Mouse (Mus musculus) intestine, embryonic 15.5 days (tissue): ENCODE data around the gene Eprs. TPM values are rescaled to one million over a fixed set of nuclear protein-coding genes. Genes with fewer than 3 reads are reported as not detected.

Source experiments
- ATAC-seq: fragments of 200-750 bp; cut with Nextera tagmentation; 2 replicates; pipeline ENCODE4 v1.8.0; 2017; ENCODE audit warnings: moderate TSS enrichment, moderate library complexity
- H3K27ac ChIP-seq: fragments of 300-500 bp; sonication (generic); 2 replicates; pipeline ENCODE4 v1.5.1; 2015; ENCODE audit warnings: mild to moderate bottlenecking, inconsistent platforms
- H3K27me3 ChIP-seq: fragments of 300-500 bp; sonication (generic); replicated peaks from 2 replicates; pipeline ENCODE4 v1.6.1; 2015; ENCODE audit warnings: inconsistent platforms
- H3K36me3 ChIP-seq: fragments of 300-500 bp; sonication (generic); 2 replicates; pipeline ENCODE4 v1.6.1; 2015; ENCODE audit warnings: inconsistent platforms
- H3K4me1 ChIP-seq: fragments of 300-500 bp; sonication (generic); replicated peaks from 2 replicates; pipeline ENCODE4 v1.6.1; 2015; ENCODE audit warnings: inconsistent platforms
- H3K4me2 ChIP-seq: fragments of 300-500 bp; sonication (generic); replicated peaks from 2 replicates; pipeline ENCODE4 v1.6.1; 2015; ENCODE audit warnings: mild to moderate bottlenecking, inconsistent platforms
- H3K4me3 ChIP-seq: fragments of 300-500 bp; sonication (generic); replicated peaks from 2 replicates; pipeline ENCODE4 v1.5.1; 2015; ENCODE audit warnings: inconsistent platforms
- H3K9ac ChIP-seq: fragments of 300-500 bp; sonication (generic); 2 replicates; pipeline ENCODE4 v1.6.1; 2015; ENCODE audit warnings: inconsistent platforms
- H3K9me3 ChIP-seq: fragments of 300-500 bp; sonication (generic); 2 replicates; pipeline ENCODE4 v1.6.1; 2016; ENCODE audit warnings: inconsistent platforms
- WGBS: fragments of 180-500 bp; shearing (Covaris S2); methylation state at CpG from one replicate; pipeline ENCODE4 v1.1.7; 2015; 5-methylcytosine and 5-hydroxymethylcytosine counted together
- polyA plus RNA-seq: library from polyadenylated mRNA; unstranded; fragments of >200 nt; fragmentation: Nextera tagmentation; extraction: Ambion mirVana; gene quantifications from 2 replicates; pipeline ENCODE4 v1.2.1, GENCODE M21; 2015

Gene Eprs
- polyA plus RNA-seq, 1 experiment from 2014 or later, result 164 TPM

DNA sequence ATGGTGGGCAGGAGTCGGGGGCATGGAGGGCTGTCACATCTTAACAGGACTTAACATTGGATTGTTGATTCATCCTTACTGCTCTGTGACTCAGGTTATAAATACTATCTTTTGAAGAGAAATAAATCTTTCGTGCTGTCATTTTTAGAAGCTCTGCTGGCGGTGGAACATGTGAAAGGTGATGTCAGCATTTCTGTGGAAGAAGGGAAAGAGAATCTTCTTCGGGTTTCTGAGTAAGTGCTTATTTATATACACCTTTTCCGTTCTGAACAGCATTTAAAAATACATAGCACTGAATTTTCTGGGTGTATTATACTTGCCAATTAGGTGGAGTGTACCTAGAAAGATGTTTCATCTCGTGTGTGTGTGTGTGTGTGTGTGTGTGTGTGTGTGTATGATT, 4.5 kb downstream of the Eprs start:
- Histone ChIP-seq H3K4me1 (peaks cover 17% of the 10 kb centered on the region), H3K27me3 (no peaks in the 10 kb centered on the region), H3K9ac (no peak overlapping the region), H3K27ac (no peak overlapping the region), H3K4me3 (no peak overlapping the region), H3K36me3 (peaks cover 20% of the 10 kb centered on the region), H3K9me3 (no peaks in the 10 kb centered on the region), H3K4me2 (no peak overlapping the region)
- 80% methylated on average over 6 of the region's 6 CpGs for WGBS
- ATAC-seq, result no peak

GRCm38 (mm10) chr1:185369979-185370378, 7.1 kb downstream of the Eprs start:
- 0 out of 2 replicates have a peak, but pooled peaks have one; percentile 51 for ATAC-seq
- 85% methylated on average over 6 of the region's 6 CpGs for WGBS
- Histone ChIP-seq H3K9me3 (no peaks in the 10 kb centered on the region), H3K4me3 (no peak overlapping the region), H3K27ac (no peak overlapping the region), H3K4me2 (no peak overlapping the region), H3K9ac (no peak overlapping the region), H3K27me3 (no peaks in the 10 kb centered on the region), H3K36me3 (peaks cover 30% of the 10 kb centered on the region), H3K4me1 (peaks cover 8% of the 10 kb centered on the region)

GRCm38 (mm10) chr1:185376390-185376789, 13.5 kb downstream of the Eprs start:
- Histone ChIP-seq H3K36me3 (peaks cover 47% of the 10 kb centered on the region), H3K9ac (no peak overlapping the region), H3K27me3 (no peaks in the 10 kb centered on the region), H3K27ac (no peak overlapping the region), H3K4me2 (no peak overlapping the region), H3K4me3 (no peak overlapping the region), H3K4me1 (no peaks in the 10 kb centered on the region), H3K9me3 (no peaks in the 10 kb centered on the region)
- no peak for ATAC-seq

DNA sequence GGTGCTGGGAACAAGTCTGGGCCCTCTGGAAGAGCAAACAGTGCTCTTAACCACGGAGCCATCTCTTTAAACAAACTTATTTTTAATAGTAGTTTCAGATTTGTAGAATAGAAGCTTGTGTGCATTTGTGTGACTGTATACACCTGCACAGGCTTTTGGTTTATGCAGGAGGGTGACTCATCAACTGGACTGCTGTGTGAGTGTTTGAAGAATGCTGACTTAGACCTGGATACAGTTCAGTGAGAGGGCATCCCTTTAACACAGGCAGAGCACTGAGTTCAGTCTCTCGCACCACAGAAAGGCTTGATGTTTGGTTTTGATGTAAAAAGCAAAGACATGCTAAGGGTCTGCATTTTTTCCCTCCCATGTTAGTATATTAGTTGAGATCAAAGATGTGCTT, 14.6 kb downstream of the Eprs start:
- Histone ChIP-seq H3K4me2 (no peak overlapping the region), H3K27ac (no peak overlapping the region), H3K36me3 (peaks cover 44% of the 10 kb centered on the region), H3K4me1 (no peaks in the 10 kb centered on the region), H3K4me3 (no peak overlapping the region), H3K9me3 (no peaks in the 10 kb centered on the region), H3K27me3 (no peaks in the 10 kb centered on the region), H3K9ac (no peak overlapping the region)
- WGBS, result 86% methylated on average over 2 of the region's 2 CpGs
- ATAC-seq, result no peak

DNA sequence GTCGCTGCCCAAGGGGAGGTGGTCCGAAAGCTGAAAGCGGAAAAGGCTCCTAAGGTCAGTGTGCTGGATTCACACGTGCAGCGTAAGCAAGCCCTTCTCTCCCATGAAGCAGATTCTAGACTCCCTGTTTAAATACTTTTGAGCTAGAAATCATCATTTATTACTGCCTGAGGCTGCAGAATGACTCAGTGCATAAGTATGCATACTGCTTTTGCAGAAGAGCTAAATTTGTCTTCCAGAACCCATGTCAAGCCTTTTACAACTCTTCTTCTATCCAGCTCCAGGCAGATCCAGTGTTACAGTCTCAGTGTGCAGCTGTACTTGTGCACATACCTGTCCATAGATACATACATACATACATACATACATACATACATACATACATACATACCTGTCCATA, 38.8 kb downstream of the Eprs start:
- Histone ChIP-seq H3K36me3 (peaks cover 19% of the 10 kb centered on the region), H3K27me3 (no peaks in the 10 kb centered on the region), H3K4me3 (no peak overlapping the region), H3K4me1 (no peaks in the 10 kb centered on the region), H3K9ac (no peak overlapping the region), H3K4me2 (no peak overlapping the region), H3K27ac (no peak overlapping the region), H3K9me3 (no peaks in the 10 kb centered on the region)
- WGBS, result 81% methylated on average over 5 of the region's 5 CpGs
- ATAC-seq, result no peak

- Histone ChIP-seq H3K4me3 (no peak overlapping the region), H3K27ac (no peak overlapping the region), H3K27me3 (no peaks in the 10 kb centered on the region), H3K4me2 (no peak overlapping the region), H3K4me1 (no peaks in the 10 kb centered on the region), H3K36me3 (peaks cover 18% of the 10 kb centered on the region), H3K9me3 (no peaks in the 10 kb centered on the region), H3K9ac (no peak overlapping the region)
- 23% methylated on average over 2 of the region's 2 CpGs for WGBS
- ATAC-seq, result no peak
Observed at GRCm38 (mm10) chr1:185404021-185404420, 41.2 kb downstream of the Eprs start.

GRCm38 (mm10) chr1:185405921-185406320, 43.1 kb downstream of the Eprs start:
- WGBS, result 85% methylated on average over 10 of the region's 10 CpGs
- Histone ChIP-seq H3K9me3 (no peaks in the 10 kb centered on the region), H3K4me3 (no peak overlapping the region), H3K9ac (no peak overlapping the region), H3K36me3 (peaks cover 16% of the 10 kb centered on the region), H3K4me1 (no peaks in the 10 kb centered on the region), H3K4me2 (no peak overlapping the region), H3K27me3 (no peaks in the 10 kb centered on the region), H3K27ac (no peak overlapping the region)
- ATAC-seq, result no peak

GRCm38 (mm10) chr1:185409831-185410230, 47.0 kb downstream of the Eprs start:
- no peak for ATAC-seq

DNA sequence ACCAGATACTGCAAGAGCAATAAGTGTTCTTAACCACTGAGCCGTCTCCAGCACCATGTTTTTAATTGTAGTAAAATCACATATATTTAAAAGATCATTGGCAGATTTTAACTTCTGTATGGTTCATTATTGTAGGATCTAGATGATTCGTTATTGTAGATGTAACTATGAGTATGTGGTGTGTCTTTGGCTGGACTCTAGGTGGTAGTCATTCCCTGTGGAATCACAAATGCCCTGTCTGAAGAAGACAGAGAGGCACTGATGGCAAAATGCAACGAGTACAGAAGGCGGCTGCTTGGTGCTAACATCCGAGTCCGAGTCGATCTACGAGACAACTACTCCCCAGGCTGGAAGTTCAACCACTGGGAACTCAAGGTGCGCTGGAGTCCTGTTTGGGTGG, 55.2 kb downstream of the Eprs start:
- no peak for ATAC-seq
- H3K9me3 ChIP-seq, result no peaks in the 10 kb centered on the region
- no peak overlapping the region for H3K4me3 ChIP-seq
- no peak overlapping the region for H3K27ac ChIP-seq
- H3K4me1 ChIP-seq, result no peaks in the 10 kb centered on the region
- WGBS, result 90% methylated on average over 9 of the region's 9 CpGs
- H3K9ac ChIP-seq, result no peak overlapping the region
- no peaks in the 10 kb centered on the region for H3K27me3 ChIP-seq
- peaks cover 46% of the 10 kb centered on the region for H3K36me3 ChIP-seq
- H3K4me2 ChIP-seq, result no peak overlapping the region

More at GRCm38 (mm10) chr1:185409831-185410230, 47.0 kb downstream of the Eprs start:
- no peaks in the 10 kb centered on the region for H3K4me1 ChIP-seq
- H3K27ac ChIP-seq, result no peak overlapping the region
- H3K4me3 ChIP-seq, result no peak overlapping the region
- H3K9me3 ChIP-seq, result no peaks in the 10 kb centered on the region
- no peaks in the 10 kb centered on the region for H3K27me3 ChIP-seq
- no peak overlapping the region for H3K9ac ChIP-seq
- no peak overlapping the region for H3K4me2 ChIP-seq
- H3K36me3 ChIP-seq, result peaks cover 15% of the 10 kb centered on the region; the same call in 1 of the 2 replicates
- WGBS, result 79% methylated on average over 3 of the region's 3 CpGs

- no peak for ATAC-seq
- H3K4me3 ChIP-seq, result no peak overlapping the region
- H3K9me3 ChIP-seq, result no peaks in the 10 kb centered on the region
- no peak overlapping the region for H3K9ac ChIP-seq
- no peaks in the 10 kb centered on the region for H3K4me1 ChIP-seq
- no peaks in the 10 kb centered on the region for H3K27me3 ChIP-seq
- H3K4me2 ChIP-seq, result no peak overlapping the region
- 92% methylated on average over 5 of the region's 5 CpGs for WGBS
- no peak overlapping the region for H3K27ac ChIP-seq
- peaks cover 45% of the 10 kb centered on the region for H3K36me3 ChIP-seq
Observed at GRCm38 (mm10) chr1:185419805-185420204, 57.0 kb downstream of the Eprs start.

- H3K27me3 ChIP-seq, result no peaks in the 10 kb centered on the region
- H3K9me3 ChIP-seq, result no peaks in the 10 kb centered on the region
- WGBS, result 90% methylated on average over 6 of the region's 6 CpGs
- H3K4me2 ChIP-seq, result no peak overlapping the region
- H3K36me3 ChIP-seq, result peaks cover 44% of the 10 kb centered on the region
- no peaks in the 10 kb centered on the region for H3K4me1 ChIP-seq
- H3K9ac ChIP-seq, result no peak overlapping the region
- no peak for ATAC-seq
- H3K27ac ChIP-seq, result no peak overlapping the region
- no peak overlapping the region for H3K4me3 ChIP-seq
Observed at GRCm38 (mm10) chr1:185420776-185421175, 57.9 kb downstream of the Eprs start.

GRCm38 (mm10) chr1:185426583-185426982, 63.7 kb downstream of the Eprs start:
- no peaks in the 10 kb centered on the region for H3K9me3 ChIP-seq
- peaks cover 31% of the 10 kb centered on the region for H3K36me3 ChIP-seq
- no peak overlapping the region for H3K4me2 ChIP-seq
- no peak overlapping the region for H3K27ac ChIP-seq
- H3K27me3 ChIP-seq, result no peaks in the 10 kb centered on the region
- no peaks in the 10 kb centered on the region for H3K4me1 ChIP-seq
- 91% methylated on average over 5 of the region's 5 CpGs for WGBS
- H3K9ac ChIP-seq, result no peak overlapping the region
- no peak overlapping the region for H3K4me3 ChIP-seq
- ATAC-seq, result no peak

DNA sequence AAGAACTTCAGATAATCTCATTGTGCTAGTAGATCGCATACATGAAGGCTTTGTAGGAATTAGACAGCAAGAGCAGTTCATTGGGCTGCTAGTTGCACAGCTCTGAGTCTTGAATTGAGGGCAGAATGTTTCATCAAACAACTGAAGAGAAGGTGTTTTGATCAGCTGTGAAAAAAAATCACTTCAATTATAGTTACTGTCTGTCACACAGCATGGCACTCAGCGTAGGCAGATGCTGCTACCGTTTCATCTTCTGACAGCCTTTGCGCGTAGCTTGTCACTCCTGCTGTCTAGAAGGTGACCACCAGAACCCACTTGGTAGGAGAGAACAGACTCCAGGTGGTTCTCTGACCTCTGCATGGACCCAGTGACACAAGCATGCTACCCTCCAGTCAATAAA, 67.6 kb downstream of the Eprs start:
- Histone ChIP-seq H3K27ac (no peak overlapping the region), H3K4me2 (no peak overlapping the region), H3K4me3 (no peak overlapping the region), H3K4me1 (no peaks in the 10 kb centered on the region), H3K9ac (no peak overlapping the region), H3K36me3 (peaks cover 17% of the 10 kb centered on the region), H3K9me3 (no peaks in the 10 kb centered on the region), H3K27me3 (no peaks in the 10 kb centered on the region)
- 93% methylated on average over 5 of the region's 5 CpGs for WGBS
- ATAC-seq, result no peak
